Mouse (Mus musculus) megakaryocyte, embryonic 14.5 days (primary cell): ENCODE results near the gene Bnc2.

Experiments used
- FLI1 ChIP-seq: IDR thresholded peaks from 2 replicates; pipeline ENCODE4 v1.6.1; 2012; ENCODE audit warnings: low read length, inconsistent platforms, mixed read lengths
- GATA1 ChIP-seq: IDR thresholded peaks from 3 replicates; pipeline ENCODE4 v1.6.1; 2012; ENCODE audit warnings: mixed read lengths, low read length, inconsistent platforms, borderline replicate concordance

DNA sequence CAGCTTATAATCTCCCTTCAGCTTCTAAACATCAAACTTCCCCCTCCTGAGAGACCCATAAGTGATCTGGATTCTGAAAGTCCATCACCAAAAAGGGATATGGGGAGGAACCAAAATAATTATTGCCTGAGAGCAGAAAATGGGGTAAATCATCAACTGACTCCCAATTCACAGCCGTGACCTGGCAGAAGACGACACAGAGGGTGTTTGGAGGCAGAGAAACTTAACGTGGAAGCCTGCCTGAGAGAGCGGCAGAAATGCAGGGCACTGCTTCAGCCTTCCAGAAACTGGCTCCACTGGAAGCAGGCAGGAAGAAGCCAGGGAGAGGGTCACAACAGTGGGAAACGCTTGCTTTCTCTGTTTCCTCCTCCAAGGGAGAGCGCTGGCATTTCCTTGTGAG is 35.9 kb downstream of the Bnc2 start:
- TF ChIP-seq FLI1 (no peak), GATA1 (no peak)
